Mouse (Mus musculus) layer of hippocampus, postnatal 14 days (tissue): Measurements from ENCODE around the gene Emc9. TPM values are rescaled to one million over a fixed set of nuclear protein-coding genes. Genes with fewer than 3 reads are reported as not detected.

Source experiments
- total RNA-seq, 2 experiments: library from RNA; stranded (reverse); gene quantifications; 2 replicates each; pipeline ENCODE4 v1.2.3; 2021

Emc9 gene
- total RNA-seq, 2 experiments from 2014 or later = 39.0 to 42.3 TPM

Other genes starting within 250 kb of the Emc9 start
- gene Dhrs4, start 106.5 kb downstream of the Emc9 start, total RNA-seq = 10 to 100 TPM; 17.0 to 21.9 TPM
- gene Carmil3, start 94.7 kb downstream of the Emc9 start, total RNA-seq = 10 to 100 TPM; 68.3 to 97.6 TPM
- 100 to 1,000 TPM; 544 to 545 TPM for gene Cpne6, start 74.9 kb downstream of the Emc9 start, total RNA-seq
- 1 to 10 TPM; 1.5 to 2.2 TPM for gene Nrl, start 60.3 kb downstream of the Emc9 start, total RNA-seq
- 10 to 100 TPM; 24.0 to 26.8 TPM for gene Pck2, start 45.0 kb downstream of the Emc9 start, total RNA-seq
- 10 to 100 TPM; 66.9 to 72.3 TPM for gene Dcaf11, start 25.3 kb downstream of the Emc9 start, total RNA-seq
- 1 to 10 TPM in 1 of 2 experiments, under 1 TPM in 1; 0.98 to 1.1 TPM for gene A730061H03Rik, start 24.9 kb downstream of the Emc9 start, total RNA-seq
- gene Fitm1, start 9.7 kb downstream of the Emc9 start, total RNA-seq = not detected
- 10 to 100 TPM; 59.8 to 64.3 TPM for gene Psme1, start 7.2 kb downstream of the Emc9 start, total RNA-seq
- gene Psme2, start 5.8 kb upstream of the Emc9 start, total RNA-seq = 10 to 100 TPM; 48.3 to 51.6 TPM
- 10 to 100 TPM; 34.6 to 37.0 TPM for gene Rnf31, start 6.4 kb upstream of the Emc9 start, total RNA-seq
- 1 to 10 TPM; 8.2 to 8.5 TPM for gene Irf9, start 18.3 kb upstream of the Emc9 start, total RNA-seq
- gene Rec8, start 32.7 kb upstream of the Emc9 start, total RNA-seq = 1 to 10 TPM; 2.0 to 2.6 TPM
- gene Ipo4, start 50.7 kb upstream of the Emc9 start, total RNA-seq = 100 to 1,000 TPM; 120 to 145 TPM
- gene Gm49378, start 52.6 kb upstream of the Emc9 start, total RNA-seq = 1 to 10 TPM in 1 of 2 experiments, under 1 TPM in 1; 0.18 to 4.2 TPM
- gene Tm9sf1, start 58.5 kb upstream of the Emc9 start, total RNA-seq = 10 to 100 TPM; 49.0 to 51.1 TPM
- under 1 TPM; 0.81 to 0.90 TPM for gene Tssk4, start 64.9 kb upstream of the Emc9 start, total RNA-seq
- gene Mdp1, start 75.2 kb upstream of the Emc9 start, total RNA-seq = 10 to 100 TPM; 46.9 to 47.8 TPM
- 10 to 100 TPM; 27.5 to 27.6 TPM for gene Gmpr2, start 86.6 kb upstream of the Emc9 start, total RNA-seq
- 100 to 1,000 TPM; 298 to 325 TPM for gene Nedd8, start 86.8 kb upstream of the Emc9 start, total RNA-seq
- 10 to 100 TPM; 13.9 to 17.0 TPM for gene Tinf2, start 96.5 kb upstream of the Emc9 start, total RNA-seq
- under 1 TPM in 1 of 2 experiments, not detected in 1; 0.23 TPM for gene Tgm1, start 128.6 kb upstream of the Emc9 start, total RNA-seq
- 10 to 100 TPM; 41.4 to 41.8 TPM for gene Rabggta, start 137.0 kb upstream of the Emc9 start, total RNA-seq
- gene Dhrs1, start 160.4 kb upstream of the Emc9 start, total RNA-seq = 100 to 1,000 TPM in 1 of 2 experiments, 10 to 100 TPM in 1; 96.3 to 102 TPM
- 10 to 100 TPM; 15.7 to 17.3 TPM for gene Nop9, start 160.4 kb upstream of the Emc9 start, total RNA-seq
- 1 to 10 TPM in 1 of 2 experiments, under 1 TPM in 1; 0.43 to 1.3 TPM for gene Cideb, start 173.2 kb upstream of the Emc9 start, total RNA-seq
- under 1 TPM; 0.30 to 0.38 TPM for gene Ltb4r2, start 176.1 kb upstream of the Emc9 start, total RNA-seq
- gene Ltb4r1, start 180.7 kb upstream of the Emc9 start, total RNA-seq = under 1 TPM; 0.46 to 0.55 TPM
- 1 to 10 TPM; 3.9 to 4.2 TPM for gene Adcy4, start 198.8 kb upstream of the Emc9 start, total RNA-seq
- under 1 TPM; 0.37 to 0.43 TPM for gene Ripk3, start 203.6 kb upstream of the Emc9 start, total RNA-seq
- 1 to 10 TPM; 3.5 to 4.0 TPM for gene Nfatc4, start 237.8 kb upstream of the Emc9 start, total RNA-seq